Mouse (Mus musculus): ENCODE measurements around the gene Ptk7. TPM values are rescaled to one million over a fixed set of nuclear protein-coding genes. Genes with fewer than 3 reads are reported as not detected.

Gene Ptk7
- total and polyA plus RNA-seq, 2 experiments from 2014 or later, result 22.5 to 62.6 TPM

- no peak for ATAC-seq (ENCODE audit: low FRiP score)
- DNase-seq (ENCODE audit: low spot score), result no peak
- peak; percentile 26; the same call in 1 of the 2 replicates for TF ChIP-seq CTCF (IDR thresholded peaks at IDR 0.05)
- Histone ChIP-seq H3K4me1 (ENCODE audit: insufficient read depth, low read length) (no peaks in the 10 kb centered on the region), H3K36me3 (ENCODE audit: insufficient read depth, low read length) (no peaks in the 10 kb centered on the region), H3K9me3 (ENCODE audit: low read length) (no peaks in the 10 kb centered on the region), H3K9ac (replicated peaks; ENCODE audit: low read length, poor library complexity, severe bottlenecking) (no peak overlapping the region), H3K4me3 (ENCODE audit: low read depth, low read length) (no peak overlapping the region), H3K27me3 (ENCODE audit: insufficient read depth, low read length) (no peaks in the 10 kb centered on the region), H3K4me2 (ENCODE audit: low read depth, low read length, poor library complexity, severe bottlenecking) (no peak overlapping the region), H3K27ac (ENCODE audit: low read depth, low read length) (no peak overlapping the region)
- 100% methylated on average over 2 of the region's 2 CpGs for WGBS
These were observed 28.7 kb downstream of the Ptk7 start for GRCm38 (mm10) chr17:46600569-46600968.

- WGBS, result 85% methylated on average over 4 of the region's 4 CpGs
- Histone ChIP-seq H3K4me1 (ENCODE audit: insufficient read depth, low read length) (no peaks in the 10 kb centered on the region), H3K9ac (replicated peaks; ENCODE audit: low read length, poor library complexity, severe bottlenecking) (no peak overlapping the region), H3K27ac (ENCODE audit: low read depth, low read length) (no peak overlapping the region), H3K9me3 (ENCODE audit: low read length) (no peaks in the 10 kb centered on the region), H3K27me3 (ENCODE audit: insufficient read depth, low read length) (no peaks in the 10 kb centered on the region), H3K4me2 (ENCODE audit: low read depth, low read length, poor library complexity, severe bottlenecking) (no peak overlapping the region), H3K36me3 (ENCODE audit: insufficient read depth, low read length) (no peaks in the 10 kb centered on the region), H3K4me3 (ENCODE audit: low read depth, low read length) (no peak overlapping the region)
- ATAC-seq (ENCODE audit: low FRiP score) (no peak), DNase-seq (ENCODE audit: low spot score) (no peak)
- TF ChIP-seq CTCF (IDR thresholded peaks at IDR 0.05), result no peak
These were observed 30.3 kb downstream of the Ptk7 start for GRCm38 (mm10) chr17:46598963-46599362.

- TF ChIP-seq CTCF (IDR thresholded peaks at IDR 0.05), result no peak
- H3K9ac ChIP-seq (replicated peaks; ENCODE audit: low read length, poor library complexity, severe bottlenecking), result no peak overlapping the region
- no peaks in the 10 kb centered on the region for H3K9me3 ChIP-seq (ENCODE audit: low read length)
- ATAC-seq (ENCODE audit: low FRiP score) (no peak), DNase-seq (ENCODE audit: low spot score) (no peak)
- WGBS, result 94% methylated on average over 11 of the region's 11 CpGs
- H3K4me1 ChIP-seq (ENCODE audit: insufficient read depth, low read length), result no peaks in the 10 kb centered on the region
- no peaks in the 10 kb centered on the region for H3K27me3 ChIP-seq (ENCODE audit: insufficient read depth, low read length)
- H3K27ac ChIP-seq (ENCODE audit: low read depth, low read length), result no peak overlapping the region
- H3K4me3 ChIP-seq (ENCODE audit: low read depth, low read length), result no peak overlapping the region
- H3K36me3 ChIP-seq (ENCODE audit: insufficient read depth, low read length), result no peaks in the 10 kb centered on the region
- H3K4me2 ChIP-seq (ENCODE audit: low read depth, low read length, poor library complexity, severe bottlenecking), result no peak overlapping the region
These were observed 31.3 kb downstream of the Ptk7 start for GRCm38 (mm10) chr17:46597956-46598355.

GRCm38 (mm10) chr17:46595336-46595735, 34.0 kb downstream of the Ptk7 start:
- Histone ChIP-seq H3K4me3 (ENCODE audit: low read depth, low read length) (no peak overlapping the region), H3K9me3 (ENCODE audit: low read length) (no peaks in the 10 kb centered on the region), H3K27me3 (ENCODE audit: insufficient read depth, low read length) (no peaks in the 10 kb centered on the region), H3K9ac (replicated peaks; ENCODE audit: low read length, poor library complexity, severe bottlenecking) (no peak overlapping the region), H3K4me1 (ENCODE audit: insufficient read depth, low read length) (no peaks in the 10 kb centered on the region), H3K36me3 (ENCODE audit: insufficient read depth, low read length) (0 out of 2 replicates have a peak, but pooled peaks cover 5% of the 10 kb centered on the region), H3K4me2 (ENCODE audit: low read depth, low read length, poor library complexity, severe bottlenecking) (no peak overlapping the region), H3K27ac (ENCODE audit: low read depth, low read length) (0 out of 2 replicates have a peak overlapping the region, but pooled peaks have one; percentile 9)
- no peak for DNase-seq (ENCODE audit: low spot score)
- WGBS, result 69% methylated on average over 6 of the region's 6 CpGs
- no peak for ATAC-seq (ENCODE audit: low FRiP score)
- TF ChIP-seq CTCF (IDR thresholded peaks at IDR 0.05), result no peak

- Histone ChIP-seq H3K4me2 (ENCODE audit: low read depth, low read length, poor library complexity, severe bottlenecking) (no peak overlapping the region), H3K36me3 (ENCODE audit: insufficient read depth, low read length) (peaks cover 12% of the 10 kb centered on the region), H3K9me3 (ENCODE audit: low read length) (no peaks in the 10 kb centered on the region), H3K9ac (replicated peaks; ENCODE audit: low read length, poor library complexity, severe bottlenecking) (no peak overlapping the region), H3K4me1 (ENCODE audit: insufficient read depth, low read length) (no peaks in the 10 kb centered on the region), H3K4me3 (ENCODE audit: low read depth, low read length) (no peak overlapping the region), H3K27ac (ENCODE audit: low read depth, low read length) (0 out of 2 replicates have a peak overlapping the region, but pooled peaks have one; percentile 9), H3K27me3 (ENCODE audit: insufficient read depth, low read length) (no peaks in the 10 kb centered on the region)
- WGBS, result 45% methylated on average over 9 of the region's 9 CpGs
- no peak for ATAC-seq (ENCODE audit: low FRiP score)
- no peak for DNase-seq (ENCODE audit: low spot score)
- no peak for TF ChIP-seq CTCF (IDR thresholded peaks at IDR 0.05)
These were observed 34.7 kb downstream of the Ptk7 start for GRCm38 (mm10) chr17:46594606-46595005.

GRCm38 (mm10) chr17:46593124-46593523, 36.2 kb downstream of the Ptk7 start:
- ATAC-seq (ENCODE audit: low FRiP score) (no peak), DNase-seq (ENCODE audit: low spot score) (no peak)
- Histone ChIP-seq H3K4me2 (ENCODE audit: low read depth, low read length, poor library complexity, severe bottlenecking) (no peak overlapping the region), H3K4me1 (ENCODE audit: insufficient read depth, low read length) (no peaks in the 10 kb centered on the region), H3K27ac (ENCODE audit: low read depth, low read length) (no peak overlapping the region), H3K27me3 (ENCODE audit: insufficient read depth, low read length) (no peaks in the 10 kb centered on the region), H3K9me3 (ENCODE audit: low read length) (no peaks in the 10 kb centered on the region), H3K9ac (replicated peaks; ENCODE audit: low read length, poor library complexity, severe bottlenecking) (no peak overlapping the region), H3K36me3 (ENCODE audit: insufficient read depth, low read length) (peaks cover 18% of the 10 kb centered on the region), H3K4me3 (ENCODE audit: low read depth, low read length) (no peak overlapping the region)
- 85% methylated on average over 4 of the region's 4 CpGs for WGBS
- TF ChIP-seq CTCF (IDR thresholded peaks at IDR 0.05), result no peak
